Mouse (Mus musculus) midbrain, embryonic 10.5 days (tissue): Measurements from ENCODE around the gene C1ql4. TPM values are rescaled to one million over a fixed set of nuclear protein-coding genes. Genes with fewer than 3 reads are reported as not detected.

ENCODE experiments used
- microRNA-seq: library from miRNA; unstranded; fragments of <30 nt; microRNA quantifications from one replicate; pipeline ENCODE4, GENCODE M21; 2017
- polyA plus RNA-seq: library from polyadenylated mRNA; unstranded; fragments of >200 nt; fragmentation: Nextera tagmentation; extraction: Ambion mirVana; gene quantifications from 2 replicates; pipeline ENCODE4 v1.2.1, GENCODE M21; 2016

Gene C1ql4
- polyA plus RNA-seq, 1 experiment from 2014 or later: 0.21 TPM

Small RNA genes within 50 kb of the gene (microRNA-seq; reads per million reads assigned to microRNA genes)
- 2.4 reads per million for gene Mir6960

Other genes with a start within 250 kb of the C1ql4 start
- 9.1 and 10.1 TPM in 2 replicates for gene Kmt2d, start 216.6 kb downstream of the C1ql4 start, polyA plus RNA-seq
- 19.3 and 23.9 TPM in 2 replicates for gene Rhebl1, start 193.3 kb downstream of the C1ql4 start, polyA plus RNA-seq
- gene Dhh, start 189.3 kb downstream of the C1ql4 start, polyA plus RNA-seq: 0.27 and 0.58 TPM in 2 replicates
- gene Lmbr1l, start 169.6 kb downstream of the C1ql4 start, polyA plus RNA-seq: 24.7 and 28.6 TPM in 2 replicates
- 2,448 and 2,588 TPM in 2 replicates for gene Tuba1b, start 153.3 kb downstream of the C1ql4 start, polyA plus RNA-seq
- gene Gm49450, start 134.3 kb downstream of the C1ql4 start, polyA plus RNA-seq: not detected in 2 replicates
- gene Tuba1a, start 134.1 kb downstream of the C1ql4 start, polyA plus RNA-seq: 4,467 and 6,520 TPM in 2 replicates
- gene Tuba1c, start 57.9 kb downstream of the C1ql4 start, polyA plus RNA-seq: 118 and 129 TPM in 2 replicates
- gene Prph, start 32.6 kb downstream of the C1ql4 start, polyA plus RNA-seq: 3.3 and 4.2 TPM in 2 replicates
- gene Troap, start 13.2 kb downstream of the C1ql4 start, polyA plus RNA-seq: 47.5 and 50.2 TPM in 2 replicates
- 0.99 and 1.3 TPM in 2 replicates for gene Dnajc22, start 5.4 kb upstream of the C1ql4 start, polyA plus RNA-seq
- gene Spats2, start 38.1 kb upstream of the C1ql4 start, polyA plus RNA-seq: 55.3 and 57.1 TPM in 2 replicates
- 0.07 TPM in 1 of 2 replicates, not detected in the other for gene Kcnh3, start 137.0 kb upstream of the C1ql4 start, polyA plus RNA-seq
- 202 and 215 TPM in 2 replicates for gene Mcrs1, start 164.1 kb upstream of the C1ql4 start, polyA plus RNA-seq
- gene Prpf40b, start 207.3 kb upstream of the C1ql4 start, polyA plus RNA-seq: 61.2 and 70.7 TPM in 2 replicates
- 0.11 and 0.19 TPM in 2 replicates for gene Fam186b, start 208.1 kb upstream of the C1ql4 start, polyA plus RNA-seq